Mouse (Mus musculus) intestine, embryonic 14.5 days (tissue): ENCODE data around the gene Vpreb3. TPM values are rescaled to one million over a fixed set of nuclear protein-coding genes. Genes with fewer than 3 reads are reported as not detected.

Experiments
- ATAC-seq: fragments of 200-750 bp; cut with Nextera tagmentation; replicated peaks from 2 replicates; pipeline ENCODE4 v1.8.0; 2017; ENCODE audit warnings: low read depth, moderate number of reproducible peaks, moderate TSS enrichment, moderate library complexity; ENCODE audit not compliant: low FRiP score, low TSS enrichment
- DNase-seq: peaks from one replicate; pipeline ENCODE4 v3.0.0-alpha.2; 2018; ENCODE audit warnings: low spot score
- H3K27ac ChIP-seq: fragments of 300-500 bp; sonication (generic); 2 replicates; pipeline ENCODE4 v1.5.1; 2014; ENCODE audit warnings: low read depth, mild to moderate bottlenecking, control low read depth
- H3K27me3 ChIP-seq: fragments of 300-500 bp; sonication (generic); replicated peaks from 2 replicates; pipeline ENCODE4 v1.6.1; 2014; ENCODE audit warnings: low read length, control low read depth; ENCODE audit not compliant: control insufficient read depth, insufficient read depth
- H3K36me3 ChIP-seq: fragments of 300-500 bp; sonication (generic); 2 replicates; pipeline ENCODE4 v1.6.1; 2014; ENCODE audit warnings: low read length, control low read depth; ENCODE audit not compliant: control insufficient read depth, insufficient read depth
- H3K4me1 ChIP-seq: fragments of 300-500 bp; sonication (generic); replicated peaks from 2 replicates; pipeline ENCODE4 v1.6.1; 2014; ENCODE audit warnings: low read length, control low read depth, mixed read lengths; ENCODE audit not compliant: control insufficient read depth, insufficient read depth
- H3K4me2 ChIP-seq: fragments of 300-500 bp; sonication (generic); 2 replicates; pipeline ENCODE4 v1.6.1; 2014; ENCODE audit warnings: low read length
- H3K4me3 ChIP-seq: fragments of 300-500 bp; sonication (generic); 2 replicates; pipeline ENCODE4 v1.5.1; 2014; ENCODE audit warnings: low read depth, low read length, control low read depth, mixed read lengths
- H3K9ac ChIP-seq: fragments of 300-500 bp; sonication (generic); 2 replicates; pipeline ENCODE4 v1.6.1; 2014; ENCODE audit warnings: mild to moderate bottlenecking, low read length
- H3K9me3 ChIP-seq: fragments of 300-500 bp; sonication (generic); 2 replicates; pipeline ENCODE4 v1.6.1; 2016; ENCODE audit warnings: low read length, control low read depth; ENCODE audit not compliant: control insufficient read depth
- WGBS: fragments of 180-500 bp; shearing (Covaris S2); extraction: QIAGEN DNeasy Blood & Tissue Kit; methylation state at CpG from one replicate; pipeline ENCODE4 v1.1.7; 2014; 5-methylcytosine and 5-hydroxymethylcytosine counted together
- polyA plus RNA-seq: library from polyadenylated mRNA; unstranded; fragments of >200 nt; fragmentation: Nextera tagmentation; extraction: Ambion mirVana; gene quantifications from 2 replicates; pipeline ENCODE4 v1.2.1, GENCODE M21; 2014

The Vpreb3 gene
- polyA plus RNA-seq, 1 experiment from 2014 or later, result not detected

- H3K36me3 ChIP-seq, result peaks cover 96% of the 10 kb centered on the region
- 86% methylated on average over 5 of the region's 5 CpGs for WGBS
- H3K9ac ChIP-seq, result no peak overlapping the region
- H3K4me3 ChIP-seq, result no peak overlapping the region
- H3K27me3 ChIP-seq, result no peaks in the 10 kb centered on the region
- H3K4me1 ChIP-seq, result no peaks in the 10 kb centered on the region
- H3K9me3 ChIP-seq, result no peaks in the 10 kb centered on the region
- ATAC-seq (no peak), DNase-seq (no peak)
- H3K27ac ChIP-seq, result no peak overlapping the region
- no peak overlapping the region for H3K4me2 ChIP-seq
Observed at GRCm38 (mm10) chr10:75904391-75904790, 38.5 kb upstream of the Vpreb3 start.

GRCm38 (mm10) chr10:75906882-75907281 is 36.0 kb upstream of the Vpreb3 start:
- Histone ChIP-seq H3K4me3 (no peak overlapping the region), H3K27ac (no peak overlapping the region), H3K9me3 (no peaks in the 10 kb centered on the region), H3K4me2 (no peak overlapping the region), H3K36me3 (peaks cover 95% of the 10 kb centered on the region), H3K9ac (no peak overlapping the region), H3K27me3 (no peaks in the 10 kb centered on the region), H3K4me1 (no peaks in the 10 kb centered on the region)
- DNase-seq (no peak), ATAC-seq (no peak)
- WGBS, result 91% methylated on average over 4 of the region's 4 CpGs

GRCm38 (mm10) chr10:75910698-75911097 is 32.2 kb upstream of the Vpreb3 start:
- Histone ChIP-seq H3K4me3 (no peak overlapping the region), H3K27ac (no peak overlapping the region), H3K4me1 (no peaks in the 10 kb centered on the region), H3K9me3 (no peaks in the 10 kb centered on the region), H3K27me3 (no peaks in the 10 kb centered on the region), H3K4me2 (no peak overlapping the region), H3K9ac (no peak overlapping the region), H3K36me3 (peaks cover 82% of the 10 kb centered on the region)
- WGBS, result 85% methylated on average over 2 of the region's 2 CpGs
- ATAC-seq (no peak), DNase-seq (no peak)

- Histone ChIP-seq H3K4me2 (no peak overlapping the region), H3K4me1 (0 out of 2 replicates have a peak, but pooled peaks cover under 1% of the 10 kb centered on the region), H3K27ac (no peak overlapping the region), H3K9me3 (no peaks in the 10 kb centered on the region), H3K27me3 (no peaks in the 10 kb centered on the region), H3K4me3 (no peak overlapping the region), H3K9ac (no peak overlapping the region), H3K36me3 (peaks cover 79% of the 10 kb centered on the region)
- 70% methylated on average over 6 of the region's 6 CpGs for WGBS
- DNase-seq (no peak), ATAC-seq (no peak)
Observed at GRCm38 (mm10) chr10:75913013-75913589, 29.8 kb upstream of the Vpreb3 start.

- Histone ChIP-seq H3K9me3 (no peaks in the 10 kb centered on the region), H3K4me1 (peaks cover 20% of the 10 kb centered on the region), H3K36me3 (peaks cover 69% of the 10 kb centered on the region), H3K9ac (no peak overlapping the region), H3K27me3 (no peaks in the 10 kb centered on the region), H3K27ac (no peak overlapping the region), H3K4me3 (no peak overlapping the region), H3K4me2 (no peak overlapping the region)
- WGBS, result 58% methylated on average over 7 of the region's 7 CpGs
- no peak for ATAC-seq
- no peak for DNase-seq
Observed at GRCm38 (mm10) chr10:75915557-75915956, 27.3 kb upstream of the Vpreb3 start.

- no peak overlapping the region for H3K27ac ChIP-seq
- WGBS, result 84% methylated on average over 8 of the region's 8 CpGs
- no peak overlapping the region for H3K4me3 ChIP-seq
- peaks cover 22% of the 10 kb centered on the region for H3K4me1 ChIP-seq
- no peaks in the 10 kb centered on the region for H3K27me3 ChIP-seq
- H3K9ac ChIP-seq, result no peak overlapping the region
- H3K36me3 ChIP-seq, result peaks cover 57% of the 10 kb centered on the region
- no peak overlapping the region for H3K4me2 ChIP-seq
- no peak for ATAC-seq
- DNase-seq, result no peak
- H3K9me3 ChIP-seq, result no peaks in the 10 kb centered on the region
Observed at GRCm38 (mm10) chr10:75916840-75917239, 26.0 kb upstream of the Vpreb3 start.

- Histone ChIP-seq H3K27ac (no peak overlapping the region), H3K4me3 (no peak overlapping the region), H3K4me1 (peaks cover 28% of the 10 kb centered on the region), H3K27me3 (no peaks in the 10 kb centered on the region), H3K9ac (no peak overlapping the region), H3K36me3 (peaks cover 39% of the 10 kb centered on the region), H3K4me2 (no peak overlapping the region), H3K9me3 (no peaks in the 10 kb centered on the region)
- DNase-seq (no peak), ATAC-seq (no peak)
- 82% methylated on average over 5 of the region's 5 CpGs for WGBS
Observed at GRCm38 (mm10) chr10:75919026-75919425, 23.8 kb upstream of the Vpreb3 start.

- peaks cover 44% of the 10 kb centered on the region for H3K36me3 ChIP-seq
- H3K9ac ChIP-seq, result peak within 1 kb of the TSS; percentile 94
- peak; percentile 97 for DNase-seq
- WGBS, result under 1% methylated on average over 76 of the region's 76 CpGs
- H3K9me3 ChIP-seq, result no peaks in the 10 kb centered on the region
- peak within 1 kb of the TSS; percentile 95 for H3K27ac ChIP-seq
- peak within 1 kb of the TSS; percentile 97 for H3K4me3 ChIP-seq
- H3K4me1 ChIP-seq, result peaks cover 28% of the 10 kb centered on the region
- H3K4me2 ChIP-seq, result peak within 1 kb of the TSS; percentile 89
- H3K27me3 ChIP-seq, result no peaks in the 10 kb centered on the region
- ATAC-seq, result peak; percentile 91
Observed at GRCm38 (mm10) chr10:75921026-75921725, 21.7 kb upstream of the Vpreb3 start, which contains the start of gene Smarcb1. TSS of gene Smarcb1 (minus strand) at chr10:75921617.
